Mouse (Mus musculus) ES-E14 (cell line): ENCODE data around the gene Mob2.

Source experiments
- CHD2 ChIP-seq: IDR thresholded peaks from 2 replicates; pipeline ENCODE4 v1.6.1; 2014; ENCODE audit warnings: mild to moderate bottlenecking, low read depth, low read length, inconsistent platforms
- HCFC1 ChIP-seq: IDR thresholded peaks from 2 replicates; pipeline ENCODE4 v1.6.1; 2012; ENCODE audit warnings: low read length, inconsistent platforms, borderline replicate concordance; ENCODE audit not compliant: insufficient read depth
- MAFK ChIP-seq: IDR thresholded peaks from 2 replicates; pipeline ENCODE4 v1.6.1; 2014; ENCODE audit warnings: mild to moderate bottlenecking, low read depth, low read length, inconsistent platforms; ENCODE audit not compliant: insufficient read depth
- ZC3H11A ChIP-seq: IDR thresholded peaks from 2 replicates; pipeline ENCODE4 v1.6.1; 2012; ENCODE audit warnings: low read depth, mild to moderate bottlenecking, inconsistent platforms, low read length, borderline replicate concordance
- ZNF384 ChIP-seq: IDR thresholded peaks from 2 replicates; pipeline ENCODE4 v1.6.1; 2012; ENCODE audit warnings: low read depth, low read length, inconsistent platforms

- TF ChIP-seq HCFC1: no peak
- no peak for TF ChIP-seq ZC3H11A
- no peak for TF ChIP-seq MAFK
- TF ChIP-seq ZNF384: no peak
- TF ChIP-seq CHD2: no peak
These were observed 34.5 kb upstream of the Mob2 start, which contains the start of gene Dusp8 for GRCm38 (mm10) chr7:142095183-142095931.
